Mouse (Mus musculus) cortical plate, adult 2 months (tissue): ENCODE results near the gene Hapln2. TPM values are rescaled to one million over a fixed set of nuclear protein-coding genes. Genes with fewer than 3 reads are reported as not detected.

ENCODE experiments used
- H3K27ac ChIP-seq: fragments of 200-500 bp; 2 replicates; pipeline ENCODE4 v1.5.1; 2012; ENCODE audit warnings: low read length, control low read depth, inconsistent platforms; ENCODE audit not compliant: insufficient read depth
- H3K4me1 ChIP-seq: fragments of 200-500 bp; 2 replicates; pipeline ENCODE4 v1.6.1; 2011; ENCODE audit warnings: low read length; ENCODE audit not compliant: control insufficient read depth, insufficient read depth
- H3K4me3 ChIP-seq: fragments of 200-500 bp; 2 replicates; pipeline ENCODE4 v1.5.1; 2011; ENCODE audit warnings: mild to moderate bottlenecking, low read length, control low read depth; ENCODE audit not compliant: insufficient read depth
- CTCF ChIP-seq: fragments of 200-500 bp; IDR thresholded peaks from 2 replicates; pipeline ENCODE4 v1.5.1; 2011; ENCODE audit warnings: mild to moderate bottlenecking, control low read depth, low read length; ENCODE audit not compliant: insufficient read depth; ENCODE audit errors: extremely low read depth
- POLR2A ChIP-seq: fragments of 200-500 bp; IDR thresholded peaks from 2 replicates; pipeline ENCODE4 v1.6.1; 2011; ENCODE audit warnings: mild to moderate bottlenecking, low read length, control low read depth; ENCODE audit not compliant: insufficient read depth; ENCODE audit errors: extremely low read depth
- polyA plus RNA-seq: library from polyadenylated mRNA; depleted of rRNA; stranded (reverse); fragments of >200 nt; gene quantifications from 2 replicates; pipeline ENCODE4 v1.2.3, GENCODE M21; 2012; rRNA removed

The Hapln2 gene
- polyA plus RNA-seq, 1 experiment = 52.4 TPM

DNA sequence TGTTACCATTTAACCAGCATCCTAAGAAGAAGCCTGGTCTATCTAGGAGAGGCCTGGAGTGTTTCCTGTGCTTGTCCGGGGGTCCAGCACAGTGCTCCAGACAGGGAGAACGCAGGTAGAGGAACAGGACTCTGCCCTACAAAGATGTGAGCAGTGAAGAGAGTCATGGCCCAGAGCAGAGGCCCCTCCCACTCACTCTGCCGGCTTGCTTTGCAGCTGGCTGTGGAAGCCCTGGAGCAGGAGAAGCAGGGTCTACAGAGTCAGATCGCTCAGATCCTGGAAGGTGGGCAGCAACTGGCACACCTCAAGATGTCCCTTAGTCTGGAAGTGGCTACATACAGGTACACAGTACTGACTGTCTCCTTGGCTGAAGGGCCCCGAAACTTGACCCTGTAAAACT lies 54.6 kb downstream of the Hapln2 start:
- TF ChIP-seq CTCF (no peak), POLR2A (no peak)
- Histone ChIP-seq H3K4me3 (no peak overlapping the region), H3K27ac (no peak overlapping the region), H3K4me1 (peaks cover 2% of the 10 kb centered on the region; the same call in 1 of the 2 replicates)

DNA sequence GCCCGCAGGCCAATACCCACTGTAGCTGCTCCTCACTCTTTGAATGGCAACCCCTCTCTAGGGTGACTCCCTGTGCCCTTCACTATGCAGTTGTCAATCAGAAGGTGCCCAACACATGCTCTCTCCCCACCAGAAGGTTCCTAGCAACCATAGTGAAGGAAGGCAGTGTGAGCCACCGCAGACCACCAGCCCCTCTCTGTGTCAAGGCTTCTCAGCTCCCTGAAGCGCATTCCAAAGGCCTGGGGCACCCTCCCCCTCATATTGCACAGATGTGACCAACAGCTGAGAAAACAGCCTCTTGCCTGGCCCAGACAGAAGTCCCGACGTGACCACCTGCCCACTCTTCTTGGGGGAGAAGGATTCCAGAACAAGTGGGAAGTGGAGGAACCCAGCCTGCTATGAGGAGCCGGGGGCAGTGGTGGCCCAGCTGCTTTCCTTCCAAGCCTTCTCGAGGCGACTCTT lies 55.1 kb downstream of the Hapln2 start:
- Histone ChIP-seq H3K27ac (no peak overlapping the region), H3K4me3 (peak overlapping the region; percentile 3; the same call in 1 of the 2 replicates), H3K4me1 (peaks cover 2% of the 10 kb centered on the region; the same call in 1 of the 2 replicates)
- TF ChIP-seq CTCF (no peak), POLR2A (no peak)

Other genes with a start within 250 kb of the Hapln2 start
- gene Ntrk1, start 232.4 kb downstream of the Hapln2 start, polyA plus RNA-seq = 0.40 TPM in 1 of 2 replicates, not detected in the other
- 0.25 and 0.27 TPM in 2 replicates for gene Insrr, start 230.6 kb downstream of the Hapln2 start, polyA plus RNA-seq
- 9.6 and 9.9 TPM in 2 replicates for gene Pear1, start 203.3 kb downstream of the Hapln2 start, polyA plus RNA-seq
- 0.04 TPM in 1 of 2 replicates, not detected in the other for gene Sh2d2a, start 180.8 kb downstream of the Hapln2 start, polyA plus RNA-seq
- 36.6 and 37.2 TPM in 2 replicates for gene Prcc, start 142.0 kb downstream of the Hapln2 start, polyA plus RNA-seq
- 169 and 175 TPM in 2 replicates for gene Hdgf, start 121.3 kb downstream of the Hapln2 start, polyA plus RNA-seq
- gene Mrpl24, start 108.1 kb downstream of the Hapln2 start, polyA plus RNA-seq = 69.2 and 72.4 TPM in 2 replicates
- gene Isg20l2, start 97.3 kb downstream of the Hapln2 start, polyA plus RNA-seq = 11.3 and 12.0 TPM in 2 replicates
- 45.0 and 48.7 TPM in 2 replicates for gene Rrnad1, start 96.9 kb downstream of the Hapln2 start, polyA plus RNA-seq
- gene Crabp2, start 78.9 kb downstream of the Hapln2 start, polyA plus RNA-seq = 5.2 and 6.2 TPM in 2 replicates
- 3.1 and 3.6 TPM in 2 replicates for gene Nes, start 56.5 kb downstream of the Hapln2 start, polyA plus RNA-seq
- 378 and 380 TPM in 2 replicates for gene Bcan, start 27.4 kb downstream of the Hapln2 start, polyA plus RNA-seq
- 14.1 and 14.3 TPM in 2 replicates for gene Gpatch4, start 15.5 kb upstream of the Hapln2 start, polyA plus RNA-seq
- 93.2 and 94.3 TPM in 2 replicates for gene Naxe, start 30.9 kb upstream of the Hapln2 start, polyA plus RNA-seq
- gene Ttc24, start 50.7 kb upstream of the Hapln2 start, polyA plus RNA-seq = not detected in 2 replicates
- gene Iqgap3, start 54.4 kb upstream of the Hapln2 start, polyA plus RNA-seq = 0.59 and 0.96 TPM in 2 replicates
- 128 and 131 TPM in 2 replicates for gene Mef2d, start 114.8 kb upstream of the Hapln2 start, polyA plus RNA-seq
- not detected in 2 replicates for gene Rhbg, start 227.1 kb upstream of the Hapln2 start, polyA plus RNA-seq